Mouse (Mus musculus) kidney, embryonic 15.5 days (tissue): Measurements from ENCODE around the gene Xrcc3. TPM values are rescaled to one million over a fixed set of nuclear protein-coding genes. Genes with fewer than 3 reads are reported as not detected.
A peak's percentile ranks its signal among the peaks of the same experiment; 100 is the strongest.

Experiments used
- ATAC-seq: fragments of 200-750 bp; cut with Nextera tagmentation; replicated peaks from 2 replicates; pipeline ENCODE4 v1.8.0; 2017; ENCODE audit warnings: moderate TSS enrichment; ENCODE audit not compliant: low FRiP score
- H3K27ac ChIP-seq: fragments of 300-500 bp; sonication (generic); 2 replicates; pipeline ENCODE4 v1.5.1; 2015; ENCODE audit warnings: mild to moderate bottlenecking, inconsistent platforms
- H3K27me3 ChIP-seq: fragments of 300-500 bp; sonication (generic); 2 replicates; pipeline ENCODE4 v1.6.1; 2015; ENCODE audit warnings: inconsistent platforms
- H3K36me3 ChIP-seq: fragments of 300-500 bp; sonication (generic); 2 replicates; pipeline ENCODE4 v1.6.1; 2015; ENCODE audit warnings: inconsistent platforms
- H3K4me1 ChIP-seq: fragments of 300-500 bp; sonication (generic); 2 replicates; pipeline ENCODE4 v1.6.1; 2015; ENCODE audit warnings: inconsistent platforms
- H3K4me2 ChIP-seq: fragments of 300-500 bp; sonication (generic); 2 replicates; pipeline ENCODE4 v1.6.1; 2015; ENCODE audit warnings: moderate library complexity, mild to moderate bottlenecking, inconsistent platforms
- H3K4me3 ChIP-seq: fragments of 300-500 bp; sonication (generic); replicated peaks from 2 replicates; pipeline ENCODE4 v1.5.1; 2015; ENCODE audit warnings: mild to moderate bottlenecking, inconsistent platforms
- H3K9ac ChIP-seq: fragments of 300-500 bp; sonication (generic); 2 replicates; pipeline ENCODE4 v1.6.1; 2015; ENCODE audit warnings: mild to moderate bottlenecking, inconsistent platforms
- H3K9me3 ChIP-seq: fragments of 300-500 bp; sonication (generic); replicated peaks from 2 replicates; pipeline ENCODE4 v1.6.1; 2016; ENCODE audit warnings: inconsistent platforms
- WGBS: fragments of 180-500 bp; shearing (Covaris S2); methylation state at CpG from one replicate; pipeline ENCODE4 v1.1.7; 2015; ENCODE audit warnings: mixed read lengths; 5-methylcytosine and 5-hydroxymethylcytosine counted together
- polyA plus RNA-seq: library from polyadenylated mRNA; unstranded; fragments of >200 nt; fragmentation: Nextera tagmentation; extraction: Ambion mirVana; gene quantifications from 2 replicates; pipeline ENCODE4 v1.2.1, GENCODE M21; 2015

Xrcc3 gene
- polyA plus RNA-seq, 1 experiment from 2014 or later = 14.3 TPM

GRCm38 (mm10) chr12:111833457-111833856 is 19.8 kb upstream of the Xrcc3 start:
- ATAC-seq = 0 out of 2 replicates have a peak, but pooled peaks have one; percentile 15
- H3K4me1 ChIP-seq = no peaks in the 10 kb centered on the region
- peaks cover 100% of the 10 kb centered on the region for H3K36me3 ChIP-seq
- no peak overlapping the region for H3K4me3 ChIP-seq
- no peaks in the 10 kb centered on the region for H3K9me3 ChIP-seq
- no peak overlapping the region for H3K9ac ChIP-seq
- H3K27me3 ChIP-seq = no peaks in the 10 kb centered on the region
- H3K27ac ChIP-seq = no peak overlapping the region
- H3K4me2 ChIP-seq = no peak overlapping the region
- 84% methylated on average over 10 of the region's 10 CpGs for WGBS

GRCm38 (mm10) chr12:111832643-111833042 is 19.0 kb upstream of the Xrcc3 start:
- 80% methylated on average over 5 of the region's 5 CpGs for WGBS

DNA sequence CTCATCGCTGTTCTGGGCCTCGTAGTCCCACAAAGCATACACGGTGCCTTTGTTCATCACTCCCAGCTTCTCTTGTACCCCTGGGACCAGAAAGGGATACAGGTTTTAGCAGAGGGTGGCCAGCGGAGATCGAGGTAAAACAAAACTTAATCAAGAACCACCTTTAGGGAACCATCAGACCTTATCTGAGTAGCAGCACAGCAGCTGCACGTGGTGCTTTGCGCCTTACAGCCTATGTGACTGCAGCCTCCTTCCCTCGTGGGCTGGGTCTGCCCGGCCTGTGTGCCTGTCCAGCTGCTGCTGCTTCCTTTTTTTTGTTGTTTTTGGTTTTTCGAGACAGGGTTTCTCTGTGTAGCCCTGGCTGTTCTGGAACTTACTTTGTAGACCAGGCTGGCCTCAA is 16.7 kb upstream of the Xrcc3 start:
- no peaks in the 10 kb centered on the region for H3K9me3 ChIP-seq
- no peak overlapping the region for H3K9ac ChIP-seq
- no peaks in the 10 kb centered on the region for H3K27me3 ChIP-seq
- no peak overlapping the region for H3K27ac ChIP-seq
- no peak overlapping the region for H3K4me2 ChIP-seq
- no peak for ATAC-seq
- no peaks in the 10 kb centered on the region for H3K4me1 ChIP-seq
- peaks cover 100% of the 10 kb centered on the region for H3K36me3 ChIP-seq
- 88% methylated on average over 10 of the region's 10 CpGs for WGBS
- H3K4me3 ChIP-seq = no peak overlapping the region

More at GRCm38 (mm10) chr12:111832643-111833042, 19.0 kb upstream of the Xrcc3 start:
- Histone ChIP-seq H3K4me1 (no peaks in the 10 kb centered on the region), H3K27ac (no peak overlapping the region), H3K4me3 (no peak overlapping the region), H3K4me2 (no peak overlapping the region), H3K36me3 (peaks cover 100% of the 10 kb centered on the region), H3K9me3 (no peaks in the 10 kb centered on the region), H3K27me3 (no peaks in the 10 kb centered on the region), H3K9ac (no peak overlapping the region)
- no peak for ATAC-seq

DNA sequence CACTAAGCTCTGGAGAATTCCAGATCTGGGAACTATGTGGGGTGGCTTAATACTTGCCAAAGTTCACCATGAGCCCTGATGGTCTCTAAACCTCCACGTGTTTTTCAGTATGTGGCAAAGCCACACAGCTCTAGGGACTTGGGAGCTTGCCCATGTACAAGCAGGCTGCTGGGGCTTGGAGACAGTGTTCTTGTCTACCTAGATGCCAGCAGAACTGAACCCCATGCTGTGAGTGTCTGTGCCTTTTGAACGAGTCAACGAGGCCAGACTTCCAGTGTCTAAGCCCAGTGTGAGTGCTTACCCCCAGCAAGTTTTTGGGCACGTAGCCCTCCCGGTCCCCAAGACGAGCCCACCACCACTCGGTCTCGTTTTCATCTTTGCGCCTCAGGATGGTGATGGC is 16.3 kb upstream of the Xrcc3 start:
- 95% methylated on average over 9 of the region's 9 CpGs for WGBS
- Histone ChIP-seq H3K27ac (0 out of 2 replicates have a peak overlapping the region, but pooled peaks have one; percentile 6), H3K9me3 (no peaks in the 10 kb centered on the region), H3K27me3 (no peaks in the 10 kb centered on the region), H3K9ac (no peak overlapping the region), H3K4me3 (no peak overlapping the region), H3K36me3 (peaks cover 100% of the 10 kb centered on the region), H3K4me1 (no peaks in the 10 kb centered on the region), H3K4me2 (no peak overlapping the region)
- ATAC-seq = no peak

DNA sequence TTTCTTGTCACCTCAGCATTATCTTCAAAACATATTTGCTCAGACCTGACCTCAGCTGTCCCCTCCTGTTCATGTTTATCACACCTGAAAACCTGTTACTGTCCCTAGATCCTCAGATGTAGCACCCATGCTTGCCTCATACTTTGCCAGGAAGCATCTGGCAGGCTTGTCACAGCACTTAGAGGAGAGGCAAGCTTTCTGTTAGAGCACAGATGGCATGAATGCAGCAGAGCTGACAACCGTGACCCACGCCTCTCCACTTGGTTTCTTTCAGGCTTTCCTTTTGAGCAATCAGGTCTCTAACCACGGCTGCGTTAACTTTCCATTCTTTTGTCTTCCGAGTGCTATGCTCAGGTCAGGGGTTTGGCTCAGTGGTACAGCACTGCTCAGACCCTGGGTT is 15.8 kb upstream of the Xrcc3 start:
- ATAC-seq = no peak
- no peak overlapping the region for H3K4me2 ChIP-seq
- H3K4me3 ChIP-seq = no peak overlapping the region
- no peak overlapping the region for H3K9ac ChIP-seq
- WGBS = 86% methylated on average over 5 of the region's 5 CpGs
- 0 out of 2 replicates have a peak overlapping the region, but pooled peaks have one; percentile 6 for H3K27ac ChIP-seq
- H3K9me3 ChIP-seq = no peaks in the 10 kb centered on the region
- H3K27me3 ChIP-seq = no peaks in the 10 kb centered on the region
- no peaks in the 10 kb centered on the region for H3K4me1 ChIP-seq
- peaks cover 100% of the 10 kb centered on the region for H3K36me3 ChIP-seq

- 88% methylated on average over 12 of the region's 12 CpGs for WGBS
- H3K4me3 ChIP-seq = no peak overlapping the region
- no peak for ATAC-seq
Observed at GRCm38 (mm10) chr12:111827556-111827955, 13.9 kb upstream of the Xrcc3 start.

GRCm38 (mm10) chr12:111821931-111822330 is 8.3 kb upstream of the Xrcc3 start:
- no peak overlapping the region for H3K27ac ChIP-seq
- no peaks in the 10 kb centered on the region for H3K9me3 ChIP-seq
- H3K4me1 ChIP-seq = peaks cover 32% of the 10 kb centered on the region
- H3K4me2 ChIP-seq = no peak overlapping the region
- H3K4me3 ChIP-seq = no peak overlapping the region
- WGBS = 66% methylated on average over 4 of the region's 4 CpGs
- no peaks in the 10 kb centered on the region for H3K27me3 ChIP-seq
- H3K9ac ChIP-seq = no peak overlapping the region
- H3K36me3 ChIP-seq = peaks cover 57% of the 10 kb centered on the region
- ATAC-seq = no peak

More at GRCm38 (mm10) chr12:111827556-111827955, 13.9 kb upstream of the Xrcc3 start:
- H3K4me1 ChIP-seq = no peaks in the 10 kb centered on the region
- H3K36me3 ChIP-seq = peaks cover 100% of the 10 kb centered on the region
- H3K9ac ChIP-seq = no peak overlapping the region
- H3K4me2 ChIP-seq = no peak overlapping the region
- no peaks in the 10 kb centered on the region for H3K9me3 ChIP-seq
- no peak overlapping the region for H3K27ac ChIP-seq
- H3K27me3 ChIP-seq = no peaks in the 10 kb centered on the region

DNA sequence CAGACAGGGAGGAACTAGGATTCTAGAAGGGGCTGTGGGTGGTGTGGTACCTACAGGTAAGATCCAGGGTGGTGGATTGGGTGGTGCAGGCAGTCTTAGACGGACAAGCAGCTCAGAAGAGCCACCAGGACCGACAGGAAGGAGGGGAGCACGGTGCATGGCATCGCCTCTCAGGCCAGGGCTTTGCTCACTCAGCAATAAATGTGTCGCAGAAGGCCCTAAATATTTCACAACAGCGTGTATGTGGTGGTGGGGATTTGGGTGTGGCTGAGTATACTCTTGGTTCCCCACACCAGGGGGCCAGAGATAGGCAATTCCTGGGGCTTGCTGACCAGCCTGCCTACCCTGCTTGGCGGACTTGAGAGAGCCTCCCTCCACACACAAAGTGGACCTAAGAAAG is 7.0 kb upstream of the Xrcc3 start:
- Histone ChIP-seq H3K27me3 (no peaks in the 10 kb centered on the region), H3K4me2 (no peak overlapping the region), H3K36me3 (peaks cover 45% of the 10 kb centered on the region), H3K4me1 (peaks cover 44% of the 10 kb centered on the region), H3K4me3 (no peak overlapping the region), H3K9me3 (no peaks in the 10 kb centered on the region), H3K9ac (no peak overlapping the region), H3K27ac (no peak overlapping the region)
- 74% methylated on average over 7 of the region's 7 CpGs for WGBS
- no peak for ATAC-seq

GRCm38 (mm10) chr12:111819936-111820335 is 6.3 kb upstream of the Xrcc3 start:
- Histone ChIP-seq H3K27ac (no peak overlapping the region), H3K9me3 (no peaks in the 10 kb centered on the region), H3K4me3 (no peak overlapping the region), H3K4me2 (no peak overlapping the region), H3K36me3 (peaks cover 37% of the 10 kb centered on the region), H3K27me3 (no peaks in the 10 kb centered on the region), H3K4me1 (peaks cover 51% of the 10 kb centered on the region), H3K9ac (no peak overlapping the region; the same call in 1 of the 2 replicates)
- ATAC-seq = no peak
- WGBS = 48% methylated on average over 8 of the region's 8 CpGs

DNA sequence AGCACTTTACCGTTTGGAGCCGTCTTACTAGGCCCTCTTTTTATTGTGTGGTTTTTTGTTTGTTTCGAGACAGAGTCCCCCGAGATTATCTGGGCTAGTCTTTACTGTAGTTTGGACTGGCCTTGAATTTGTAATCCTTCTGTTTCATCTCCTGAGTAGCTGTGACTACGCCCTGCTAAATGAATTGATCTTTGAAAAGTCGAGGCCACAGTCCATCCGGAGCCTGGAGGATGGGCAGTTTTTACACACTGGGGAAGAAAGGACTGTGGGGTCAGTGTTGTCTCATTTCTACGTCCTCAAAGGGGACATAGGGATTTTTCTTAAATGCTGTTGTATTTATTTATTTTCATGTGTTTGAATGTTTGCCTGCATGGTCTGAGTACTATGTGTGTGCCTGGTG is 4.3 kb upstream of the Xrcc3 start:
- Histone ChIP-seq H3K27ac (no peak overlapping the region), H3K4me1 (peaks cover 59% of the 10 kb centered on the region), H3K27me3 (no peaks in the 10 kb centered on the region), H3K36me3 (peaks cover 18% of the 10 kb centered on the region), H3K4me3 (no peak overlapping the region), H3K4me2 (no peak overlapping the region), H3K9me3 (no peaks in the 10 kb centered on the region), H3K9ac (no peak overlapping the region)
- no peak for ATAC-seq
- WGBS = 92% methylated on average over 8 of the region's 8 CpGs

- Histone ChIP-seq H3K4me3 (peak overlapping the region; percentile 65), H3K4me1 (peaks cover 66% of the 10 kb centered on the region), H3K9ac (peak overlapping the region; percentile 40), H3K9me3 (no peaks in the 10 kb centered on the region), H3K4me2 (peak overlapping the region; percentile 80), H3K27me3 (no peaks in the 10 kb centered on the region), H3K36me3 (peaks cover 11% of the 10 kb centered on the region; the same call in 1 of the 2 replicates), H3K27ac (peak overlapping the region; percentile 96)
- WGBS = 39% methylated on average over 9 of the region's 9 CpGs
- ATAC-seq = no peak
Observed at GRCm38 (mm10) chr12:111816967-111817366, 3.3 kb upstream of the Xrcc3 start.

- 46% methylated on average over 13 of the region's 13 CpGs for WGBS
- Histone ChIP-seq H3K27ac (peak overlapping the region; percentile 96), H3K4me3 (peak overlapping the region; percentile 65), H3K4me2 (peak overlapping the region; percentile 80), H3K9me3 (no peaks in the 10 kb centered on the region), H3K9ac (peak overlapping the region; percentile 40), H3K4me1 (peaks cover 65% of the 10 kb centered on the region), H3K36me3 (peaks cover 11% of the 10 kb centered on the region; the same call in 1 of the 2 replicates), H3K27me3 (no peaks in the 10 kb centered on the region)
- ATAC-seq = no peak
Observed at GRCm38 (mm10) chr12:111816528-111816927, 2.9 kb upstream of the Xrcc3 start.
